Mouse (Mus musculus) forelimb bud, embryonic 11.5 days (tissue): Measurements from ENCODE around the gene Hhipl1.

Experiments used
- DNase-seq: peaks from one replicate; pipeline ENCODE4 v3.0.0-alpha.2; 2012; ENCODE audit warnings: low read depth, low spot score

Gene Hhipl1

GRCm38 (mm10) chr12:108363796-108364195, 57.7 kb downstream of the Hhipl1 start:
- peak; percentile 83 for DNase-seq

- DNase-seq = no peak
Measured at GRCm38 (mm10) chr12:108365340-108365739, 59.3 kb downstream of the Hhipl1 start.

- DNase-seq = no peak
Measured at GRCm38 (mm10) chr12:108365868-108366267, 59.8 kb downstream of the Hhipl1 start.

GRCm38 (mm10) chr12:108367909-108368308, 61.8 kb downstream of the Hhipl1 start:
- no peak for DNase-seq

- no peak for DNase-seq
Measured at GRCm38 (mm10) chr12:108368921-108369320, 62.9 kb downstream of the Hhipl1 start.

- no peak for DNase-seq
Measured at GRCm38 (mm10) chr12:108370596-108371428, 64.7 kb downstream of the Hhipl1 start, which contains the start of gene Eml1. Gene Eml1, plus strand, starts transcription at chr12:108370957.

- no peak for DNase-seq
Measured at GRCm38 (mm10) chr12:108371429-108371765, 65.3 kb downstream of the Hhipl1 start.

GRCm38 (mm10) chr12:108372241-108372640, 66.2 kb downstream of the Hhipl1 start:
- no peak for DNase-seq

- DNase-seq = peak; percentile 76
Measured at GRCm38 (mm10) chr12:108373611-108374010, 67.5 kb downstream of the Hhipl1 start.

- DNase-seq = no peak
Measured at GRCm38 (mm10) chr12:108374689-108375088, 68.6 kb downstream of the Hhipl1 start.

GRCm38 (mm10) chr12:108378379-108379133, 72.5 kb downstream of the Hhipl1 start:
- DNase-seq = no peak
